Mouse (Mus musculus) bone marrow, adult 2 months (tissue): ENCODE data around the gene Map3k5. TPM values are rescaled to one million over a fixed set of nuclear protein-coding genes. Genes with fewer than 3 reads are reported as not detected.

ENCODE experiments used
- H3K27ac ChIP-seq: fragments of 200-500 bp; 2 replicates; pipeline ENCODE4 v1.5.1; 2012; ENCODE audit warnings: low read depth, mild to moderate bottlenecking, control low read depth, inconsistent platforms, low read length; ENCODE audit not compliant: control insufficient read depth, poor library complexity, insufficient read depth
- H3K4me1 ChIP-seq: fragments of 200-500 bp; 2 replicates; pipeline ENCODE4 v1.6.1; 2011; ENCODE audit warnings: low read length; ENCODE audit not compliant: control insufficient read depth, insufficient read depth
- H3K4me3 ChIP-seq: fragments of 200-500 bp; replicated peaks from 2 replicates; pipeline ENCODE3; 2011; ENCODE audit warnings: mild to moderate bottlenecking, low read depth, low read length, control low read depth; ENCODE audit not compliant: control insufficient read depth
- CTCF ChIP-seq: fragments of 200-500 bp; IDR thresholded peaks from 2 replicates; pipeline ENCODE4 v1.5.1; 2011; ENCODE audit warnings: low read length, control low read depth; ENCODE audit not compliant: control insufficient read depth, insufficient read depth
- POLR2A ChIP-seq: fragments of 200-500 bp; IDR thresholded peaks from 2 replicates; pipeline ENCODE4 v1.6.1; 2011; ENCODE audit warnings: low read depth, mild to moderate bottlenecking, control low read depth, low read length, borderline replicate concordance; ENCODE audit not compliant: control insufficient read depth
- WGBS: fragments of 180-500 bp; shearing (Covaris S2); methylation state at CpG from one replicate; pipeline ENCODE4 v1.1.7; 2018; 5-methylcytosine and 5-hydroxymethylcytosine counted together
- polyA plus RNA-seq: library from polyadenylated mRNA; stranded (reverse); fragments of >200 nt; gene quantifications from 2 replicates; pipeline ENCODE4 v1.2.4, GENCODE M21; 2011; ENCODE audit warnings: low replicate concordance; ENCODE audit not compliant: missing spikeins, insufficient read depth, insufficient read length

Map3k5 gene
- polyA plus RNA-seq, 1 experiment, result 27.0 TPM

DNA sequence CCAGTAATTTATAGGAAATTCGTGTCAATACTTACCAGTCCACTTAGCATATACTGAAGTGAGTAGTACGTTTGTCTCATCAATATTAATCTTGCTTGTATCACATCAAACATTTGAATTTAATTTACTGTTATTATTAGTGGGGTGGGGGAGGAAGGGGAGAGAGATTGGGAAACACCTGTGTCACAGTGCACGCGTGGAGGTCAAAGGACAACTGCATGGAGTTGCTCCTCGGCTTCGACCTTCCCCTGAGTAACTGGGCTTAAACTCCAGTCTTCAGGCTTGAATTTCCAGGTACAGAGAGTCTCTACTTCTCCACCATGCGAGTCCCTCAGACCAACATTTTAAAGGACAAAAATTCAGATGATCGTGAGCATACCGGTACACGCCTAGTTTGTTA is 13.2 kb downstream of the Map3k5 start:
- WGBS, result 88% methylated on average over 10 of the region's 10 CpGs
- TF ChIP-seq POLR2A, result no peak
- TF ChIP-seq CTCF, result no peak
- H3K4me1 ChIP-seq, result peaks cover under 1% of the 10 kb centered on the region
- no peak overlapping the region for H3K4me3 ChIP-seq
- no peak overlapping the region for H3K27ac ChIP-seq

DNA sequence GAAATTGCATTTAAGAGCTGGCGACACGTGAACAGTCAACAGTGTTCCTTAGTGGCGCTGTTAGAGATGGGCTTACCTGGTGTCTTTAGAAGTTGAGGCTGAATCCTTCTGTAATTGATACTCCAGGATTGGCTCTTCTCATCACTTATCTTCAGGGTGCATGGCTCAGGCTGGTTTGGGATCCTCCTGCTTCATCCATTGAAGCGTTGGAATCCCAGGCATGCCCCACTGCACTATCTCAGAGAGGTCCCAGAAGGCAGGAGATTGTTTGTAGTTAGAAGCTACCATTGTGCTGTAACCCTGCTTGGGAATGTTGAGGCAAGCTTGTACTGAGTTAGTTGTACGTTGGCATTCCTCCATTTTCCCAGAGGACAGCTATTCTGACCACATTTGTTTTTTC is 13.6 kb downstream of the Map3k5 start:
- no peak for TF ChIP-seq CTCF
- TF ChIP-seq POLR2A, result no peak
- Histone ChIP-seq H3K4me1 (no peaks in the 10 kb centered on the region; the same call in 1 of the 2 replicates), H3K27ac (no peak overlapping the region), H3K4me3 (no peak overlapping the region)
- 85% methylated on average over 5 of the region's 5 CpGs for WGBS

DNA sequence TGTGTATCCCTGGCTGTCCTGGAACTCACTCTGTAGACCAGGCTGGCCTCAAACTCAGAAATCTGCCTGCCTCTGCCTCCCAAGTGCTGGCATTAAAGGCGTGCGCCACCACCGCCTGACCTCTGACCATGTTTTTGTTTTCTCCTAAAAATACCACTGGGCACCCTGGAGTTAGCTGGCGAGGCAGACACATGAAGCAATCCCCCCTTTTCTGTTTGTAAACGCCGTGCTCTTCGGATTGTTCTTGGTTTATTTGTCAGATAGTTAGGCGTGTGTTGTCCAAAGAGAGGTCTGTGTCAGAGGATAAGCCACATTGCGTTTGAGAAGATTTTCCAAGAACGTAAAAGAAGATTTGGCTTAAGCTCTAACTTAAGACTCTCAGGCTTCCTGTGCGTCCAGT is 14.1 kb downstream of the Map3k5 start:
- TF ChIP-seq CTCF (no peak), POLR2A (no peak)
- 85% methylated on average over 11 of the region's 11 CpGs for WGBS
- no peaks in the 10 kb centered on the region; the same call in 1 of the 2 replicates for H3K4me1 ChIP-seq
- H3K27ac ChIP-seq, result no peak overlapping the region
- H3K4me3 ChIP-seq, result no peak overlapping the region

DNA sequence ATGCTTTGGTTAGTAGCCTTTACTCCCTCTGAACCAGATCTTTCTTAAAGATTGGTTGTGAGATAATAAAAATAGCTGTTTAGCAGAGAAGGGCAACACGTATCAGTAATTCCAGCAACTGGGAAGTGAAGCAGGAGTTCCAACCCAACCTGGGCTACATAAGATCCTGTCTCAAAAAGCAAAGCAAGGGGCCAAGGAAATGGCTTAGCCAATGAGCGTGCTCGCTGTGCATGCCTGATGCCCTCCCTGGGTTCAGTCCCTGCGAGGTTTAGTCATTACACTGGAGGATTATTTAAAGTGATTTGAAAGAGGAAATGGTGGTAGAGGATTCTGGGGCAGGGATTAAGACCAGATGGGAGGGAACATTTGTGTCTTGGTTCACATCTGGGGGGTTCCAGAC is 14.8 kb downstream of the Map3k5 start:
- 75% methylated on average over 4 of the region's 4 CpGs for WGBS
- TF ChIP-seq POLR2A, result no peak
- no peak for TF ChIP-seq CTCF
- H3K4me3 ChIP-seq, result no peak overlapping the region

DNA sequence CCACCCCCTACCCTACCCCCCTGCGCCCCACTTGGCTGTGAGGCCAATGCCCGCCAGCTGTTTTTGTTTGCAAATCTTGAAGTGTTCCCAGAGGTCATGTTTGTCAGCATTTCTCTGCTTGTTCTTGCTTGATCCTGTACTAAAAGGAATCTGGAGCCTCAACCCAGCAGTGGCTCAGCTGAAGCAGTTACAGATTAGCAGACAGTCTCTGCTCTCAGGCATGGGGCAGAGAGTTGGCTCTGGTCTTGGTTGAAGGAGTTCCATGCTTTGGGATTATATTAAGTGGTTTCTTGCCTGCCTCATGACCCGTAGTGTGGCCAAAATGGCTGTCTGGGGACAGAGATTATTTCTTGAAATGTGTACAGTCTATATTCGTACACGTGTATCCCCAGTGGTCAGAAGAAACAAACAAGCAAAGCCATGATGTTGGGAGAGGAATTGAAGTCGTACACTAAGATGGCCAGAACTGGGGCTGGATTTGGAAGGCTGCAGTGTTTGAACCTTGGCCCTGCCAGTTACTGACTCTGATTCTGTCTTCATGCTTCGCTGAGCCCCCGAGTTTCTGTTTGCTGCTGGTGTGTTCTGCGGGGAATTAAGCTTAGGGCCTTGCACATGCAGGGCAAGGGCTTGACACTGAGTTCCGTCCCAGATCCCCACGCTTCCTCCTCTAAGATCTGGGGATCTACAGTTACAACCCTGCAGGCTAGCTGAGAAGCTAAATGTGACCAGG is 18.9 kb downstream of the Map3k5 start:
- Histone ChIP-seq H3K4me1 (no peaks in the 10 kb centered on the region; the same call in none of the 2 replicates), H3K4me3 (no peak overlapping the region), H3K27ac (no peak overlapping the region)
- 77% methylated on average over 11 of the region's 11 CpGs for WGBS
- TF ChIP-seq CTCF, result no peak

More for the DNA sequence above, 14.8 kb downstream of the Map3k5 start:
- Histone ChIP-seq H3K4me1 (no peaks in the 10 kb centered on the region; the same call in 1 of the 2 replicates), H3K27ac (no peak overlapping the region)

DNA sequence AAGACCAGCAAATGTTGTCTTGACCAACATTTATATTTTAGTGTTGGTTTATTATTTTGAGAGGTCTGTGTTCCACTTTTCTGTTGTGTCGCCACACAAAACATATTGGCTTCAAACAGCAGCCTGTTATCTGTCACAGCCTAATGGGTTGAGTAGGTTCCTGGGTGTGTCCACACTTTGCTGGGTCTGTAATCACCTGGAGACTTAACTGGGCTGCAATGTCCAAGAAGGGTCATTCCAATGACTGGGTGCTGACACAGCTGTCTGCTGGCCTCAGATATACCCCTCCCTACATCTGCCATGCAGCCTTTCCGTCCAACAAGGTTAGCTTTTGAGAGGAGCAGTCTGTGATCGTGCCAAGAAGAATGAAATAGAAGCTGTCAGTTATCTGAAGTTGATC is 20.3 kb downstream of the Map3k5 start:
- TF ChIP-seq CTCF, result no peak
- no peak for TF ChIP-seq POLR2A
- 67% methylated on average over 3 of the region's 3 CpGs for WGBS
- Histone ChIP-seq H3K4me1 (no peaks in the 10 kb centered on the region; the same call in 1 of the 2 replicates), H3K27ac (no peak overlapping the region), H3K4me3 (no peak overlapping the region)

DNA sequence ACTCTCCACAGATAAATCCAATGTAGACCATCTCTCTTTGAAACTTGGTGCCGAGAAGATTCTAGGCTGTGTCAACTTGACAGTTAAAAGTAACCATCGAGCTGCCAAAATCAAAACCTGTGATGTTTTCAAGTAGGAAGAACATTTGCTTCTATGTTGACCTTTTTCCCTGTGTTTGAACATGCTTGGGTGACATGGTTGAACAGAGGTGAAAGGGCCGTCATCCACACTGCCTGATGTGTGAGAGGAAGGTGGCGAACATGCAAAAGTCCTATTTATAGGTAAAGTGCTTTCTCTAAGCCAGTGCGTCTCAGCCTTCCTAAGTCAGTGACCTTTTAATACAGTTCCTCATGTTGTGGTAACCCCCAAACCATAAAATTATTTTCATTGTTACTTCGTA is 21.5 kb downstream of the Map3k5 start:
- H3K4me1 ChIP-seq, result no peaks in the 10 kb centered on the region; the same call in 1 of the 2 replicates
- TF ChIP-seq CTCF, result no peak
- TF ChIP-seq POLR2A, result no peak
- 73% methylated on average over 6 of the region's 6 CpGs for WGBS
- H3K27ac ChIP-seq, result no peak overlapping the region
- no peak overlapping the region for H3K4me3 ChIP-seq

DNA sequence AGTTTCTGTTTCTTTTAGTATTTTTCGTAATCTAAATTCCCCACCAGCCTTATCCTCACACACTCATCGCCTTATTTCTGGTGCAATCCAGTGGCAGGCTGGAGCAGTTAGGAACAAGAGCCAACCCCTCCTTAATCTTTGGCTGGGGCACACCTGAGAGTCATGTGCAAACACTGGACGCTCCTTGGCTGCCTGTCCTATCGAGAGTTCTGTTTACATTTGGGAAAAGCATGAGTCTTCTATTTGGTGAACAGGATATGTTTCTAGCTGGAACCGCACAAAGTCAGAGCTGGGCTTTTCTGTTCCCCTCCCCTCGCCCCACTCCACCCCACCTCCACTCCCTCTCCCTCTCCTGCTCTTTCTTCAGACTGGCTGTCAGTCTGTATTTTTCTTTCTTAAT is 22.5 kb downstream of the Map3k5 start:
- no peak for TF ChIP-seq CTCF
- TF ChIP-seq POLR2A, result no peak
- WGBS, result 69% methylated on average over 6 of the region's 6 CpGs
- Histone ChIP-seq H3K4me1 (no peaks in the 10 kb centered on the region; the same call in 1 of the 2 replicates), H3K27ac (no peak overlapping the region), H3K4me3 (no peak overlapping the region)
